Mouse (Mus musculus): Measurements from ENCODE around the gene Ppp6r2.
A peak's percentile ranks its signal among the peaks of the same experiment; 100 is the strongest.

The Ppp6r2 gene

GRCm38 (mm10) chr15:89210915-89211715 lies at the start of gene Ppp6r2:
Gene Ppp6r2 (plus strand): TSS chr15:89211553.
- DNase-seq (ENCODE audit: low read depth, low spot score) = peak; percentile 72

GRCm38 (mm10) chr15:89165478-89165877 lies 45.9 kb upstream of the Ppp6r2 start:
- no peak for DNase-seq (ENCODE audit: low read depth, low spot score)

- DNase-seq (ENCODE audit: low read depth, low spot score) = no peak
These were observed 42.4 kb upstream of the Ppp6r2 start for GRCm38 (mm10) chr15:89168922-89169321.

GRCm38 (mm10) chr15:89169431-89169830 lies 41.9 kb upstream of the Ppp6r2 start:
- peak; percentile 89 for DNase-seq (ENCODE audit: low read depth, low spot score)

GRCm38 (mm10) chr15:89170102-89170501 lies 41.3 kb upstream of the Ppp6r2 start:
- DNase-seq (ENCODE audit: low read depth, low spot score) = no peak

- DNase-seq (ENCODE audit: low read depth, low spot score) = no peak
These were observed 39.8 kb upstream of the Ppp6r2 start for GRCm38 (mm10) chr15:89171526-89172051.

GRCm38 (mm10) chr15:89172276-89172935 lies 38.9 kb upstream of the Ppp6r2 start:
- no peak for DNase-seq (ENCODE audit: low read depth, low spot score)

- DNase-seq (ENCODE audit: low read depth, low spot score) = no peak
These were observed 38.1 kb upstream of the Ppp6r2 start for GRCm38 (mm10) chr15:89173024-89173905.

- peak; percentile 61 for DNase-seq (ENCODE audit: low read depth, low spot score)
These were observed 37.5 kb upstream of the Ppp6r2 start for GRCm38 (mm10) chr15:89173906-89174214.

- DNase-seq (ENCODE audit: low read depth, low spot score) = no peak
These were observed 36.4 kb upstream of the Ppp6r2 start for GRCm38 (mm10) chr15:89174889-89175339.

GRCm38 (mm10) chr15:89175411-89176155 lies 35.8 kb upstream of the Ppp6r2 start:
- no peak for DNase-seq (ENCODE audit: low read depth, low spot score)

GRCm38 (mm10) chr15:89177121-89177520 lies 34.2 kb upstream of the Ppp6r2 start:
- DNase-seq (ENCODE audit: low read depth, low spot score) = no peak

- no peak for DNase-seq (ENCODE audit: low read depth, low spot score)
These were observed 33.6 kb upstream of the Ppp6r2 start for GRCm38 (mm10) chr15:89177576-89178259.

GRCm38 (mm10) chr15:89178260-89178860 lies 33.0 kb upstream of the Ppp6r2 start:
- no peak for DNase-seq (ENCODE audit: low read depth, low spot score)

GRCm38 (mm10) chr15:89178954-89179629 lies 32.3 kb upstream of the Ppp6r2 start:
- DNase-seq (ENCODE audit: low read depth, low spot score) = peak; percentile 52

- DNase-seq (ENCODE audit: low read depth, low spot score) = no peak
These were observed 31.8 kb upstream of the Ppp6r2 start for GRCm38 (mm10) chr15:89179630-89179964.

- no peak for DNase-seq (ENCODE audit: low read depth, low spot score)
These were observed 31.2 kb upstream of the Ppp6r2 start for GRCm38 (mm10) chr15:89180081-89180541.

- DNase-seq (ENCODE audit: low read depth, low spot score) = peak; percentile 84
These were observed 30.7 kb upstream of the Ppp6r2 start, which contains the start of gene Plxnb2 for GRCm38 (mm10) chr15:89180571-89181229. Gene Plxnb2 (minus strand): TSS chr15:89180788.
